Mouse (Mus musculus) urinary bladder, postnatal 4 days (tissue): Measurements from ENCODE around the gene Fam227a.

Experiments
- DNase-seq, 2 experiments: peaks; one replicate each; pipeline ENCODE4 v3.0.0; 2021 to 2022; ENCODE audit warnings: low spot score in 2 of 2

The Fam227a gene

DNA sequence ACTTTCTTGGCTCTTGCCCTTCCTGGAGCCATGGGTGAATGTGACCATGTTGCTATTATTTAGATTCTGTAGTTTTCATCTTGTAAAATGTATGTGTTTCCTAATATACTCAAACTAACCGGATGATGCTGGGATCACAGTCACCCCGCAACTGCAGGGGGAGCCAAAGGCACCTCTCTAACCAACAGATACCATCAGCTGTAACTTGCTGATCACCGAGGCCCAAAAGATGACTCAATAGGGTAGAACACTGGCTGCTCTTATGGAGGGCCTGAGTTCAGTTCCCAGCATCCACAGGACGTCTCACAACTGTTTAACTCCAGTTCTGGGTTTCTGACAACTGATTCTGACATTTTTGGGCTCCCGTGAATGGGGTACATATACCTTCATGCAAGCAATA lies 42.0 kb downstream of the Fam227a start:
- DNase-seq: no peak

DNA sequence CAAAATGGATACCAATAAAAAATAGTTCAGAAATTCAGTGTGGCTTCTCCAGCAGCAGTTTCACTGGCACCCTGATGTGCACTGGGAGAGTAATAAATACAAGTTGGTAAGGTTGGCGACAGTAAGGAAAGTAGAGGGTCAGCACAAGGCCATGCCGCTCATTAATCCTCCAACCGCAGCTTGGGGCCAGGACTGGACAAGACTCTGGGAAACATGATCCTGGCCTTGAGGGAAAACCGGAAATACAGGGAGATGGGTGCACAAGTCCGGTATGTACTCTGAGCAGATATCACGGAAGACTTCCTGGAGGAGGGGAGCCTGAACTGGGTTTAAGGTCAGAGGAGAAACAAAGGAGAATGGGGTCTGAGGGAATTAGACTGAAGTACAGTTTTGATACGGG lies 43.3 kb downstream of the Fam227a start:
- DNase-seq: no peak

DNA sequence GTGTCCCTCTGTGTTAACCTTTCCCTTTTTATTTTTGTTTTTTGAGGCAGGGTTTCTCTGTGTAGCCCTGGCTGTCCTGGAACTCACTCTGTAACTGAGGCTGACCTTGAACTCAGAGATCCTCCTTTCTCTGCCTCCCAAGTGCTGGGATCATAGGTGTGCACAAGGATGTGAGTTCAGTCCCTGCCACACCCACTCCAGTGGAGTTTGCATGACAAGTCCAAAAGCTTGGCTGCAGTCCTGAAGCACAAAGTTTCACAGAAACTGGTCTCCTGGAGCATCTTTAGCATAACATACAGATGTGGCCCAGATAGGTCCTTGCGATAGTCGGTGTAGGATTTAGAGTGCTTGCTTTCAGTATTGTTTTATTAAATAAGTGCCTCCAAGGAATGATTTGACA lies 49.5 kb downstream of the Fam227a start:
- no peak for DNase-seq

DNA sequence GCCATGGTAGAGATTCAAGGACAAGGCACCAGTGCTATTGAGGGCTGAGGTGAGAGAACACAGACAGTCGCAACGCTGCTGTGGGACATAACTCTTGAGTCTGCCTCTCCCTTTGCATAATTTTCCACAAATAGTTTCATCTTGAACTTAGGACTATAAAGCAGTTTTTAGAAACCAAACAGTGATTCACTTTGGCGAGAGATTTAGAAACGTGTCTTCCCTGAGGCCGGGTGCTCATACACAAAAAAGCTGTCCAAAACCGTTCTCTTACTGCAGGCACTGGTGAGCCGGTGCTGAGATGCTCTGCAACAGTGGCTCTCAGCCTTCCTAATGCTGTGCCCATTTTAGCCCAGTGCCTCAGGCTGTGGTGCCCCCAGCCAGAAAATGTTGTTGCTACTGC lies 50.5 kb downstream of the Fam227a start:
- DNase-seq: no peak

DNA sequence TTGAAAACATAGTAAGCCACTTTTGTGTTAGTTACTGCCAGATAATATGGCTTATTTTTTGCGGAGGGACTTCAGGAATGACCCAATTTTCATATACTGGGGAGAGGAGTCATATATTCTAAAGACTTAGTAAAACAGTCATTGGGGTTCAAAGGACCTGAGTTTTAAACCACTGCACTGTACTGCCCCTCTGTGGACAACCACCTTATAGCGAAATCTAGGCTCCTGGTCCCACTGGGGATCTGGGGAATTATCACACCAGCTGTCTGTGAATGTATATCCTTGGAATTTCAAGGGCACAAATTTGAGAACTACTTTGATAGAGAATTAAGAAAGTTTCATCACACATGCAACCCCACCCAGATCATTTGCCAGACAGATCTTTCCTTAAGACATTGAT lies 51.0 kb downstream of the Fam227a start:
- no peak for DNase-seq

DNA sequence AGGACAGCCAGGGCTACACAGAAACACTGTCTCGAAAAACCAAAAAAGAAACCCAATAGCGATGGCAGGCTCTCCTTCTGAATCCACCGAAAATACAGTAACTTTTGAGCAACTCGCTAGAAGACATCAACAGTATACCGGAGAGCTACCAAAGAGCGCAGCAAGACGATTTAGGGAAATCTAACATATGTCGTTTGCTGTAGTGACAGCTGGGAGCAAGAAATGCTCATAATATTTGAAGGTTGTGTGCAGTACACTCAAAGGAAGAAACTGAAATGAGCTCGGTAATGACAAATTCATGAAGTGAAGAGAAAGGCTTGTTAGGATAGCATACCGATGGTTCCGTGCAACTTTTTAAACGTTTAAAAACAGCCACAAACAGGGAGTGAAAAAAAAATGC lies 52.6 kb downstream of the Fam227a start:
- DNase-seq: no peak

DNA sequence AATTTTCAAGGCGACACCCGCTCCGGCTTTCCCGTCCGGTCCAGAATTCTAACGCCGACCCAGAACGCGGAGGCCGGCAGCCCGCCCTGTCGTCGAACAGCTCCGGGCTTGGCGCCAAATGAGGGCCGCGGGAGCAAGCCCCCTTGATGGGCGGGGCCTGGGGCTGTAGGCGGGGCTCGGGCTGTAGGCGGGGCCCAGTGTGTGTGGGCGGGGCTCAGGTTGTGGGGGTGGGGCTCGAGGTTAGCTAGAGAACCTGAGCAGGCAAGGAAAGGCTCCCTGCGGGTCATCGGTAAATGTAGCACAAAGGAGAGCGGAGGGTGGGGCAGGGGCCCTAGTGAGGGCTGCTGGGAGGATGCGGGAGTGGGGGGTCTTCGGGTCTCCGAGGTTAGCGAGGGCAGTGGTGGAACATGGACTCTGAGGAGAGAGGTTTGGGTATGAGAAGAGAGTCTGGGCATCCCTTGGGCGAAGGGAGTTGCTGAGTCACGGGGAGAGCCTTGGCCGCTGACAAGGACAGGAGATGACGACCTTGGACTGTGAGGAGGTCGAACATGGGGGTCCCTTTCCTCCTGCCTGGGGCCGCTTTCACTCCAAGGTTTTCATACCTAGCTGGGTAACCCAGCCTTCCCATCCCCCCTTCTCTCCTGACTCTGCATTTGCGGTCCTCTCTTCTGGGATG lies 53.6 kb downstream of the Fam227a start, which contains the start of gene Dmc1:
TSS of gene Dmc1 (minus strand) at position 120 of the 676 bp plus-strand sequence.
- peak; percentile 64 to 76 for DNase-seq

DNA sequence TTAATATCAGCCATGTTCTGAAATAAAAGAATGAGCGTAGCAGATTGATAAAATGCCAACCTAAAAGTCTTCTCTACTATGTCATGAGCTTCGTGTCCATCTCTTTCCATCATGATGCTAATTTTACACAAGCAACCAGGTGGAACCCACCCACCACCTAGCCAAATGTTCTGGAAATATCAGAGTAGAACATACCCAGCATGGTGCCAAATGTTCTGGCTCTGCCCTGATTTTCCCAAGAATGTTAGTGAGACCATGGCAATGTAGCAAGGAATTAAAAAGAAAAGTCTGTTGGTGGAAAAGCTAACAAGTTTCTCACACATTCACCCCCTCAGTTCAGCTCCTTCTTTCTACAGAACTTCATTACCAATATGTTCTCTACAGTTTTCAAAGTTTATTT lies 58.6 kb downstream of the Fam227a start:
- DNase-seq: no peak

DNA sequence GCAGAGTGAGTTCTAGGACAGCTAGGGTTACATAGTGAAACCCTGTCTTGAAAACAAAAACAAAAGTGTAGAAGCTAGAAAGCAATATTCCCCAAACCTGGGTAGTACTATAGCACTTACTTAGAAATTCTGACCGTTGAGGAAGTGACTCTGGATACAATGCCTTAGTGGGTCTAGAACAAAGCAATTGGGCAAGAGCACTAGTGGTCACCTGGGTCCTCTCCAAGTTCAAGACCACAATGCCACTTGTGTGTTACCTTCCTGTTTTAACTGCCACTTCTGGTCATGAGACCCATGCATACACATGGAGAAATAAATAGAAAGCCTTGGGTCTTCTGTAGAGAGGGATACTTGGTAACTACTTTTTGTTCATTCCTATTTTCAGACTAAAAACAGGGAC lies 60.0 kb downstream of the Fam227a start:
- no peak for DNase-seq

DNA sequence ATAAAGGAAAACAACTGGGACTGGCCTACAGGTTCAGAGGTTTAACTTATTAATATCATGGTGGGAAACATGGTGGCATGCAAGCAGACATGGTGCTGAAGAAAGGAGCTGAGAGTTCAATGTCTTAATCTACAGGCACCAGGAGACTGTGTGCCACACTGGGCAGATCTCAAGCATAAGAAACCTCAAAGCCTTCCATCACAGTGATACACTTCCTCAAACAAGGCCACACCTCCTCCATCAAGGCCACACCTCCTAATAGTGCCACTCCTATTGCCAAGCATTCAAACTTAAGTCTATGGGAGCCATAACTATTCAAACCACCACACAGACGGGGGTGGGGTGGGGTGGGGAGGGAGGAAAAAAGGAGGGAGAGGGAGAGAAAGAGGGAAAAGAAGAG lies 77.2 kb downstream of the Fam227a start:
- no peak for DNase-seq

DNA sequence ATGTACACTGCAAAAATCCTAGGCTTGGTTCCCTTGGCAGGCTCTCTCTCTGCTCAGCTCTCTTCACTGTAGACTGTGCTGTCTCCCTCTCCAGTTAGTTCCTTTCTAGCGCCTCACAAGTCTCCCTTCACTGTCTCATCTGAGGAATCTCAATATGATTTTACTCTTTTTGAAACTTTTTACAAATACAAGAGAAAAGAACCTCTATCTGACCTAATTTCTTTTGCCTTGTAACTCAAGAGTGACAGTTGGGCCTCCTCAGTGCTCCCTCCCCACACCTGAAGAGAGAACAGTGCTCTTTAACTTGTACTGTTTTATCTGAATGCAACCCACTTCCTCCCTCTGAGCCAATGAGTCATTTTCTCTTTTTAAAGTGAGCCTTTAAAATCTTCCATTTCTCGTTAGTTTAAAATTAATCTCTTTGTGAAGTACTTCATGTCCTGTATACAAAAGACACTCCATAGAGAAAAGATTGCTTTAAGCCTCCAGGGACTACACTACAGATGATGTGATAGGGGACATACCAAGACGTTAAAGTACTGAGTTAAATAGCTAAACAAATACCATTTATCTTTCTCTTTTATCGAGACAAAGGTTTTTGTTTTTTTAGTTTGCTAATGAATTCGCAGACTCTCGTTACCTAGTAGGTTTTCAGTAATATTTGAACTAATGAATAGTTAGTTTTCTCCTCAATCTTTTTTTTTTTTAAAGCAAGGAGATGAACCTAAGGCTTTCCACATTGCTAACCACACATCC lies 80.9 kb downstream of the Fam227a start:
- no peak for DNase-seq

DNA sequence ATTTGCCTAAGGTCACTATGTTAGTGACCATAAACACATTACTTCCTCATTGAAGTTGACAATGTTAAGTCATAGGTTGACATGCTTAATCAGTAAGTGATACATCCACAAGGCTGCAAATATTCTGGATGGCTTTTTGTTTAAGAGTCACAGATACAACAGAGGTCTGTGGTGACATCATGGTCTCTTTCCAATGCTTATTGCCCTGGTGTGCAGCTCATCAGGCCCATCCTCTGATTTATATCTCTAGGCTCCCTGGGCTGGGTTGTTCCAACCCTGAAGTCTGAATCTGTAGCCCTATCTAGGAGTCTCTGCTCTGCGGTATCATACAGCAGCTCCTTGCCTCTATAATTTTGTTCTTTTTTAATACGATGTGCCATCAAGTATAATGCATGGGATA lies 81.8 kb downstream of the Fam227a start:
- no peak for DNase-seq

DNA sequence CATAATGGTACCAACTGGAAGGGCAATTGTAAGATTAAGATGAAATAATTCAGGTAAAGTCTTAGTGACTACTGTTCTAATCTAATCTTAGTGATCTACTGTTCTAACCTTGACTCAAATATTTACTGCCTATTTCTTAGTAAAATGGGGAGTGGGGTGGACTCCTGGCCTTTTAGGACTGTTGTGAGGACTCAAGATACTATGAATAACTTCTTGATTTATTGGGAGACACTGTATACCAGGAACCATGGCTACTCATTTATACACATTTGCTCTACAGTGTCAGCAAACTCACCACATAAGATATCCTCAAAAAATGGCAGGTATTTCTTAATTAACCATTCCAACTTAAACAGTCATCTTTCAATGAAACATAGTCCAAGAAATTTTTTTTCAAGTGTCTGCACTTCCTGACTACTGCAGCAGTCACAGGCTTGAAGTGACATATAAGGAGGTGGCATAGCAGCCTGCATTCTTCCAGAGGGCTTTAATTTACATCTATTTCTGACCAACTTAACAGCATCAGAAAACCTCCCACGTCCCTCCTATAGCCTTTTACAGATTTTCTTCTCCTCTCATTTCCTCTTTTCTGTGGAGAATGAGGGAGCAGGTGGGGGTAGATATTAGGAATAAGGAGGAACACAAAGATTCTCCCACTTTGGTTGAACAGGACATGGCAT lies 83.1 kb downstream of the Fam227a start:
- no peak for DNase-seq

DNA sequence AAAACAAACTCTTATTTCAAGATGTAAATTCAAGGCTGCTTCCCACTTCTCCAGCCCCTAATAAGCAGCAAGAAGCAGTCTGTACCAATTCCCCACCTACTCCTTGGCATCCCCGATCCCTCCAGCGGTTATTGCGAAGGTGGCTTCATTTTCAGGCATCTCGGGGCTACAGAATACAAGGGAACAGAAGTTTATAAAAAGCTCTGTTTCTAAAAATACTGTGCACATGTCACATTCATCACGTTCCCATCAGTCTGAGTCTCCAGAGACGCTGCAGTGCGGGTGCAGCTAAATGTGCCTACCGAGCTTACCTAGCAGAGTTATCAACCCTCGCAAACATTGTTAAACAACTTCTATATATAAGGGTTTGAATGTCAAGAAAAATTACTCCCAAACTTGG lies 96.3 kb downstream of the Fam227a start:
- DNase-seq: no peak

DNA sequence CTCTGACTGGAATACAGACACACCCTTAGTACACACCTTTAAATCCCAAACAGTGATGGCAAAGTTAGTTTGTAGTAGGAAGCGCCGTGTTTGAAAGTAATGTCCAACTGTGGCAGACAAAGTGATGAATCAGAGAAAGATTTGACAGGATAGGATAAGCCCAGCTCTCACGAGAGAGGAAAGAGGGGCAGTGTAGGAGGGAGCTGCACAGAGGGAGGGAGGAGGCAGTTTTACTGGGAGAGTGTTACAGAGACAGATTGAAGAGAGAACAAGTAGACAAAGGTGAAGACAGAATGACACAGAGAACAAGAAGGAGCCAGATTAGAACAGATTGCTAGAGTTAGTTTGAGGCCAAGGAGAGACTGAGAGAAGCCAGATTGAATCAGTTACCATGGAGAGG lies 99.1 kb downstream of the Fam227a start:
- no peak for DNase-seq
